Mouse (Mus musculus): ENCODE data around the gene Arhgef7. TPM values are rescaled to one million over a fixed set of nuclear protein-coding genes. Genes with fewer than 3 reads are reported as not detected.

Arhgef7 gene
- polyA plus RNA-seq, 1 experiment from 2014 or later: 67.2 TPM

- no peak overlapping the region for H3K27ac ChIP-seq (ENCODE audit: low read length)
- H3K4me1 ChIP-seq (ENCODE audit: control insufficient read depth, insufficient read depth, low read length): peaks cover 8% of the 10 kb centered on the region
- no peaks in the 10 kb centered on the region for H3K9me3 ChIP-seq (replicated peaks; ENCODE audit: control insufficient read depth, low read length, poor library complexity, severe bottlenecking)
- ATAC-seq: no peak
- WGBS: 84% methylated on average over 6 of the region's 6 CpGs
- no peak overlapping the region for H3K4me3 ChIP-seq (ENCODE audit: low read depth, low read length)
- no peak overlapping the region for H3K9ac ChIP-seq (ENCODE audit: low read depth, low read length)
- no peak overlapping the region for H3K4me2 ChIP-seq (ENCODE audit: low read length)
- no peaks in the 10 kb centered on the region for H3K36me3 ChIP-seq (ENCODE audit: control insufficient read depth, insufficient read depth, low read length)
- no peaks in the 10 kb centered on the region for H3K27me3 ChIP-seq (ENCODE audit: control insufficient read depth, insufficient read depth, low read depth, low read length)
Measured at GRCm38 (mm10) chr8:11770001-11770400, 42.5 kb downstream of the Arhgef7 start.

- WGBS: 80% methylated on average over 7 of the region's 7 CpGs
- Histone ChIP-seq H3K36me3 (ENCODE audit: control insufficient read depth, insufficient read depth, low read length) (no peaks in the 10 kb centered on the region), H3K4me1 (ENCODE audit: control insufficient read depth, insufficient read depth, low read length) (peaks cover 12% of the 10 kb centered on the region), H3K4me3 (ENCODE audit: low read depth, low read length) (no peak overlapping the region), H3K9me3 (replicated peaks; ENCODE audit: control insufficient read depth, low read length, poor library complexity, severe bottlenecking) (no peaks in the 10 kb centered on the region), H3K9ac (ENCODE audit: low read depth, low read length) (no peak overlapping the region), H3K4me2 (ENCODE audit: low read length) (no peak overlapping the region), H3K27ac (ENCODE audit: low read length) (no peak overlapping the region), H3K27me3 (ENCODE audit: control insufficient read depth, insufficient read depth, low read depth, low read length) (no peaks in the 10 kb centered on the region)
- no peak for ATAC-seq
Measured at GRCm38 (mm10) chr8:11770521-11771080, 43.1 kb downstream of the Arhgef7 start.

- no peak for ATAC-seq
- H3K4me2 ChIP-seq (ENCODE audit: low read length): no peak overlapping the region
- 88% methylated on average over 5 of the region's 5 CpGs for WGBS
- no peaks in the 10 kb centered on the region for H3K36me3 ChIP-seq (ENCODE audit: control insufficient read depth, insufficient read depth, low read length)
- H3K9me3 ChIP-seq (replicated peaks; ENCODE audit: control insufficient read depth, low read length, poor library complexity, severe bottlenecking): no peaks in the 10 kb centered on the region
- H3K4me1 ChIP-seq (ENCODE audit: control insufficient read depth, insufficient read depth, low read length): peaks cover 15% of the 10 kb centered on the region
- no peaks in the 10 kb centered on the region for H3K27me3 ChIP-seq (ENCODE audit: control insufficient read depth, insufficient read depth, low read depth, low read length)
- H3K27ac ChIP-seq (ENCODE audit: low read length): no peak overlapping the region
- no peak overlapping the region for H3K4me3 ChIP-seq (ENCODE audit: low read depth, low read length)
- no peak overlapping the region for H3K9ac ChIP-seq (ENCODE audit: low read depth, low read length)
Measured at GRCm38 (mm10) chr8:11771608-11772007, 44.1 kb downstream of the Arhgef7 start.

GRCm38 (mm10) chr8:11774195-11775076, 46.9 kb downstream of the Arhgef7 start:
- 81% methylated on average over 17 of the region's 17 CpGs for WGBS
- ATAC-seq: no peak; the same call in 1 of the 2 replicates
- no peak overlapping the region for H3K27ac ChIP-seq (ENCODE audit: low read length)

GRCm38 (mm10) chr8:11775889-11776288, 48.4 kb downstream of the Arhgef7 start:
- no peaks in the 10 kb centered on the region for H3K36me3 ChIP-seq (ENCODE audit: control insufficient read depth, insufficient read depth, low read length)
- H3K4me1 ChIP-seq (ENCODE audit: control insufficient read depth, insufficient read depth, low read length): peaks cover 21% of the 10 kb centered on the region
- H3K4me3 ChIP-seq (ENCODE audit: low read depth, low read length): no peak overlapping the region
- no peak for ATAC-seq
- 78% methylated on average over 7 of the region's 7 CpGs for WGBS
- no peak overlapping the region for H3K27ac ChIP-seq (ENCODE audit: low read length)
- H3K9me3 ChIP-seq (replicated peaks; ENCODE audit: control insufficient read depth, low read length, poor library complexity, severe bottlenecking): no peaks in the 10 kb centered on the region
- no peak overlapping the region for H3K9ac ChIP-seq (ENCODE audit: low read depth, low read length)
- H3K4me2 ChIP-seq (ENCODE audit: low read length): no peak overlapping the region
- no peaks in the 10 kb centered on the region for H3K27me3 ChIP-seq (ENCODE audit: control insufficient read depth, insufficient read depth, low read depth, low read length)

More at GRCm38 (mm10) chr8:11774195-11775076, 46.9 kb downstream of the Arhgef7 start:
- H3K4me1 ChIP-seq (ENCODE audit: control insufficient read depth, insufficient read depth, low read length): peaks cover 21% of the 10 kb centered on the region
- no peaks in the 10 kb centered on the region for H3K27me3 ChIP-seq (ENCODE audit: control insufficient read depth, insufficient read depth, low read depth, low read length)
- H3K4me2 ChIP-seq (ENCODE audit: low read length): no peak overlapping the region
- no peaks in the 10 kb centered on the region for H3K9me3 ChIP-seq (replicated peaks; ENCODE audit: control insufficient read depth, low read length, poor library complexity, severe bottlenecking)
- no peak overlapping the region for H3K9ac ChIP-seq (ENCODE audit: low read depth, low read length)
- H3K4me3 ChIP-seq (ENCODE audit: low read depth, low read length): no peak overlapping the region
- H3K36me3 ChIP-seq (ENCODE audit: control insufficient read depth, insufficient read depth, low read length): no peaks in the 10 kb centered on the region

GRCm38 (mm10) chr8:11776451-11777180, 49.1 kb downstream of the Arhgef7 start:
- H3K4me1 ChIP-seq (ENCODE audit: control insufficient read depth, insufficient read depth, low read length): peaks cover 21% of the 10 kb centered on the region
- ATAC-seq: no peak
- 94% methylated on average over 8 of the region's 8 CpGs for WGBS
- no peaks in the 10 kb centered on the region for H3K9me3 ChIP-seq (replicated peaks; ENCODE audit: control insufficient read depth, low read length, poor library complexity, severe bottlenecking)
- H3K4me2 ChIP-seq (ENCODE audit: low read length): no peak overlapping the region
- H3K36me3 ChIP-seq (ENCODE audit: control insufficient read depth, insufficient read depth, low read length): no peaks in the 10 kb centered on the region
- H3K9ac ChIP-seq (ENCODE audit: low read depth, low read length): no peak overlapping the region
- no peak overlapping the region for H3K4me3 ChIP-seq (ENCODE audit: low read depth, low read length)
- H3K27me3 ChIP-seq (ENCODE audit: control insufficient read depth, insufficient read depth, low read depth, low read length): no peaks in the 10 kb centered on the region
- no peak overlapping the region for H3K27ac ChIP-seq (ENCODE audit: low read length)

GRCm38 (mm10) chr8:11777201-11777600, 49.7 kb downstream of the Arhgef7 start:
- H3K4me2 ChIP-seq (ENCODE audit: low read length): no peak overlapping the region
- H3K4me1 ChIP-seq (ENCODE audit: control insufficient read depth, insufficient read depth, low read length): peaks cover 21% of the 10 kb centered on the region
- no peaks in the 10 kb centered on the region for H3K9me3 ChIP-seq (replicated peaks; ENCODE audit: control insufficient read depth, low read length, poor library complexity, severe bottlenecking)
- 70% methylated on average over 10 of the region's 10 CpGs for WGBS
- no peaks in the 10 kb centered on the region for H3K27me3 ChIP-seq (ENCODE audit: control insufficient read depth, insufficient read depth, low read depth, low read length)
- no peak overlapping the region for H3K4me3 ChIP-seq (ENCODE audit: low read depth, low read length)
- no peak overlapping the region for H3K27ac ChIP-seq (ENCODE audit: low read length)
- peaks cover 2% of the 10 kb centered on the region; the same call in 1 of the 2 replicates for H3K36me3 ChIP-seq (ENCODE audit: control insufficient read depth, insufficient read depth, low read length)
- no peak overlapping the region for H3K9ac ChIP-seq (ENCODE audit: low read depth, low read length)
- no peak; the same call in 1 of the 2 replicates for ATAC-seq

GRCm38 (mm10) chr8:11778646-11779433, 51.3 kb downstream of the Arhgef7 start:
- Histone ChIP-seq H3K4me1 (ENCODE audit: control insufficient read depth, insufficient read depth, low read length) (peaks cover 21% of the 10 kb centered on the region), H3K9me3 (replicated peaks; ENCODE audit: control insufficient read depth, low read length, poor library complexity, severe bottlenecking) (no peaks in the 10 kb centered on the region), H3K9ac (ENCODE audit: low read depth, low read length) (no peak overlapping the region), H3K36me3 (ENCODE audit: control insufficient read depth, insufficient read depth, low read length) (peaks cover 13% of the 10 kb centered on the region), H3K27me3 (ENCODE audit: control insufficient read depth, insufficient read depth, low read depth, low read length) (no peaks in the 10 kb centered on the region), H3K4me3 (ENCODE audit: low read depth, low read length) (no peak overlapping the region), H3K27ac (ENCODE audit: low read length) (no peak overlapping the region), H3K4me2 (ENCODE audit: low read length) (no peak overlapping the region)
- WGBS: 86% methylated on average over 8 of the region's 8 CpGs
- no peak for ATAC-seq

Data from midbrain, embryonic 16.5 days (tissue).